Mouse (Mus musculus) cerebellum, adult 2 months (tissue): ENCODE data around the gene Prickle3. TPM values are rescaled to one million over a fixed set of nuclear protein-coding genes. Genes with fewer than 3 reads are reported as not detected.
A peak's percentile ranks its signal among the peaks of the same experiment; 100 is the strongest.

Source experiments
- DNase-seq, 2 experiments: peaks; one replicate each; pipeline ENCODE4 v3.0.0; 2021
- H3K27ac ChIP-seq: fragments of 200-500 bp; 2 replicates; pipeline ENCODE4 v1.5.1; 2012; ENCODE audit warnings: low read length, control low read depth, inconsistent platforms; ENCODE audit not compliant: insufficient read depth
- H3K27me3 ChIP-seq: fragments of 200-500 bp; 2 replicates; pipeline ENCODE4 v1.6.1; 2012; ENCODE audit warnings: inconsistent platforms, mild to moderate bottlenecking, low read length, moderate library complexity; ENCODE audit not compliant: control insufficient read depth, insufficient read depth
- H3K4me1 ChIP-seq: fragments of 200-500 bp; 2 replicates; pipeline ENCODE4 v1.6.1; 2011; ENCODE audit warnings: low read length; ENCODE audit not compliant: control insufficient read depth, insufficient read depth
- H3K4me3 ChIP-seq: fragments of 200-500 bp; replicated peaks from 2 replicates; pipeline ENCODE3; 2011; ENCODE audit warnings: mild to moderate bottlenecking, low read depth, low read length, control low read depth; ENCODE audit not compliant: insufficient read depth
- CTCF ChIP-seq: fragments of 200-500 bp; IDR thresholded peaks from 2 replicates; pipeline ENCODE4 v1.5.1; 2011; ENCODE audit warnings: low read depth, mild to moderate bottlenecking, control low read depth, low read length, moderate library complexity, borderline replicate concordance; ENCODE audit not compliant: insufficient read depth
- POLR2A ChIP-seq: fragments of 200-500 bp; IDR thresholded peaks from 2 replicates; pipeline ENCODE4 v1.6.1; 2011; ENCODE audit warnings: low read length, control low read depth, borderline replicate concordance; ENCODE audit not compliant: insufficient read depth
- WGBS: fragments of 180-500 bp; shearing (Covaris S2); methylation state at CpG from one replicate; pipeline ENCODE4 v1.1.7; 2018; 5-methylcytosine and 5-hydroxymethylcytosine counted together
- polyA plus RNA-seq: library from polyadenylated mRNA; depleted of rRNA; stranded (reverse); fragments of >200 nt; gene quantifications from 2 replicates; pipeline ENCODE4 v1.2.3, GENCODE M21; 2012

Gene Prickle3
- polyA plus RNA-seq, 1 experiment, result 1.7 TPM

- peaks cover 6% of the 10 kb centered on the region; the same call in 1 of the 2 replicates for H3K4me1 ChIP-seq
- H3K27ac ChIP-seq, result peak overlapping the region; percentile 82
- H3K4me3 ChIP-seq, result peak overlapping the region; percentile 100
- WGBS, result 9% methylated on average over 13 of the region's 13 CpGs
- no peak for TF ChIP-seq CTCF
- DNase-seq, result peak; percentile 56 to 68
- H3K27me3 ChIP-seq, result no peaks in the 10 kb centered on the region
These were observed 17.3 kb upstream of the Prickle3 start for GRCm38 (mm10) chrX:7639536-7640325.

- DNase-seq, result peak; percentile 32 to 37
- Histone ChIP-seq H3K4me3 (peak overlapping the region; percentile 55), H3K4me1 (peaks cover 6% of the 10 kb centered on the region; the same call in 1 of the 2 replicates), H3K27ac (no peak overlapping the region), H3K27me3 (no peaks in the 10 kb centered on the region)
- TF ChIP-seq CTCF (no peak), POLR2A (no peak)
- 11% methylated on average over 12 of the region's 12 CpGs for WGBS
These were observed 16.3 kb upstream of the Prickle3 start for GRCm38 (mm10) chrX:7640785-7641184.

- peaks cover 6% of the 10 kb centered on the region; the same call in 1 of the 2 replicates for H3K4me1 ChIP-seq
These were observed 11.7 kb upstream of the Prickle3 start for GRCm38 (mm10) chrX:7645349-7645748.

GRCm38 (mm10) chrX:7648671-7649304, 8.3 kb upstream of the Prickle3 start:
- peak; percentile 61 to 72 for DNase-seq
- peak; percentile 30; the same call in 1 of the 2 replicates for TF ChIP-seq POLR2A
- TF ChIP-seq CTCF, result no peak
- no peaks in the 10 kb centered on the region for H3K27me3 ChIP-seq
- WGBS, result 8% methylated on average over 25 of the region's 25 CpGs
- peak overlapping the region; percentile 37 for H3K4me3 ChIP-seq
- H3K27ac ChIP-seq, result peak overlapping the region; percentile 23
- H3K4me1 ChIP-seq, result peaks cover 3% of the 10 kb centered on the region; the same call in 1 of the 2 replicates

More at GRCm38 (mm10) chrX:7645349-7645748, 11.7 kb upstream of the Prickle3 start:
- 5% methylated on average over 5 of the region's 5 CpGs for WGBS
- TF ChIP-seq CTCF (peak; percentile 42; the same call in 1 of the 2 replicates), POLR2A (no peak)
- no peaks in the 10 kb centered on the region for H3K27me3 ChIP-seq
- DNase-seq, result peak; percentile 71 to 82
- H3K4me3 ChIP-seq, result no peak overlapping the region
- H3K27ac ChIP-seq, result no peak overlapping the region

GRCm38 (mm10) chrX:7658031-7658784, 1.1 kb downstream of the Prickle3 start:
- 63% methylated on average over 15 of the region's 15 CpGs for WGBS
- H3K4me3 ChIP-seq, result no peak overlapping the region
- no peaks in the 10 kb centered on the region for H3K27me3 ChIP-seq
- H3K27ac ChIP-seq, result no peak overlapping the region
- no peaks in the 10 kb centered on the region for H3K4me1 ChIP-seq
- DNase-seq, result no peak
- TF ChIP-seq POLR2A (no peak), CTCF (no peak)

- no peak for DNase-seq
- H3K4me3 ChIP-seq, result no peak overlapping the region
- no peaks in the 10 kb centered on the region for H3K4me1 ChIP-seq
- no peak overlapping the region for H3K27ac ChIP-seq
- WGBS, result 70% methylated on average over 11 of the region's 11 CpGs
- H3K27me3 ChIP-seq, result no peaks in the 10 kb centered on the region
- no peak for TF ChIP-seq POLR2A
- TF ChIP-seq CTCF, result no peak
These were observed 1.9 kb downstream of the Prickle3 start for GRCm38 (mm10) chrX:7658785-7659589.

DNA sequence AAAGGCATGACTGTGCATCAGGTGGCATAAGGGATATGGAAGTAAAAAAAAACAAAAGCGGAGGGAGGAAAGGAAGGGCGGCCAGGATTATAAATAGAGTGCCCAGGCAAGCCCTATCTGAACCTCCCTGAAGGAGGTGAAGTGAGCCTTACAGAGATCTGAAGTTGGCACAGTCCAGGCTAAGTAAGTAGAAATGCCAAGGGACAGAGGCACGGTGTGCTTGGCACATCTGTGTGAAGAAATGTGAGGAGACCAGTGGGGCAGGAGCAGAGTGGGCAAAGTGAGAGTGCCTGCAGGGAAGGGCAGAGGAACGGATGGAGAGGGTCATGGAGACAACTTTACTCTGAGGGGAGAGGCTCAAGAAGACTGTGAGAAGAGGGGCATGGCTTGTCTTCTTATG, 4.0 kb downstream of the Prickle3 start:
- no peaks in the 10 kb centered on the region for H3K27me3 ChIP-seq
- TF ChIP-seq CTCF (no peak), POLR2A (no peak)
- no peak overlapping the region for H3K27ac ChIP-seq
- H3K4me3 ChIP-seq, result no peak overlapping the region
- 61% methylated on average over 4 of the region's 4 CpGs for WGBS
- no peak for DNase-seq
- H3K4me1 ChIP-seq, result peaks cover 8% of the 10 kb centered on the region; the same call in 1 of the 2 replicates
